Mouse (Mus musculus) testis, adult 2 months (tissue): ENCODE measurements around the gene Tjp3. TPM values are rescaled to one million over a fixed set of nuclear protein-coding genes. Genes with fewer than 3 reads are reported as not detected.

Experiments
- H3K27ac ChIP-seq: fragments of 200-500 bp; 2 replicates; pipeline ENCODE4 v1.5.1; 2012; ENCODE audit warnings: low read depth, low read length; ENCODE audit not compliant: control insufficient read depth, insufficient read depth
- H3K27me3 ChIP-seq: fragments of 200-500 bp; 2 replicates; pipeline ENCODE4 v1.6.1; 2012; ENCODE audit warnings: mild to moderate bottlenecking, low read length, moderate library complexity; ENCODE audit not compliant: control insufficient read depth, insufficient read depth
- H3K36me3 ChIP-seq: fragments of 200-500 bp; 2 replicates; pipeline ENCODE4 v1.6.1; 2012; ENCODE audit warnings: mild to moderate bottlenecking, low read length; ENCODE audit not compliant: control insufficient read depth, insufficient read depth
- H3K4me1 ChIP-seq: fragments of 200-500 bp; 2 replicates; pipeline ENCODE4 v1.6.1; 2012; ENCODE audit warnings: low read length; ENCODE audit not compliant: control insufficient read depth, insufficient read depth
- H3K4me3 ChIP-seq: fragments of 200-500 bp; 2 replicates; pipeline ENCODE4 v1.5.1; 2012; ENCODE audit warnings: low read depth, mild to moderate bottlenecking, low read length, moderate library complexity, mixed read lengths; ENCODE audit not compliant: control insufficient read depth
- CTCF ChIP-seq: fragments of 200-500 bp; IDR thresholded peaks from 2 replicates; pipeline ENCODE4 v1.5.1; 2012; ENCODE audit warnings: low read depth, mild to moderate bottlenecking, inconsistent platforms, low read length, moderate library complexity; ENCODE audit not compliant: control insufficient read depth, insufficient read depth, insufficient replicate concordance
- POLR2A ChIP-seq: fragments of 200-500 bp; IDR thresholded peaks from 2 replicates; pipeline ENCODE4 v1.6.1; 2012; ENCODE audit warnings: low read depth, mild to moderate bottlenecking, inconsistent platforms, low read length, moderate library complexity; ENCODE audit not compliant: control insufficient read depth
- polyA plus RNA-seq: library from polyadenylated mRNA; depleted of rRNA; stranded (reverse); fragments of >200 nt; gene quantifications from 2 replicates; pipeline ENCODE4 v1.2.3, GENCODE M21; 2012

Tjp3 gene
- polyA plus RNA-seq, 1 experiment: 0.56 TPM

GRCm38 (mm10) chr10:81238618-81239017 is 52.8 kb downstream of the Tjp3 start:
- Histone ChIP-seq H3K36me3 (no peaks in the 10 kb centered on the region), H3K27ac (no peak overlapping the region), H3K4me3 (no peak overlapping the region), H3K4me1 (peaks cover 7% of the 10 kb centered on the region), H3K27me3 (no peaks in the 10 kb centered on the region)
- TF ChIP-seq POLR2A (no peak), CTCF (no peak)

- TF ChIP-seq POLR2A (no peak), CTCF (no peak)
- peaks cover 15% of the 10 kb centered on the region for H3K4me1 ChIP-seq
- no peak overlapping the region for H3K4me3 ChIP-seq
- no peak overlapping the region for H3K27ac ChIP-seq
- no peaks in the 10 kb centered on the region for H3K36me3 ChIP-seq
- no peaks in the 10 kb centered on the region for H3K27me3 ChIP-seq
Measured at GRCm38 (mm10) chr10:81236471-81237268, 54.7 kb downstream of the Tjp3 start.

- peaks cover 8% of the 10 kb centered on the region for H3K4me1 ChIP-seq
- TF ChIP-seq CTCF (no peak), POLR2A (no peak)
- no peaks in the 10 kb centered on the region for H3K27me3 ChIP-seq
- H3K36me3 ChIP-seq: no peaks in the 10 kb centered on the region
- no peak overlapping the region for H3K4me3 ChIP-seq
- no peak overlapping the region for H3K27ac ChIP-seq
Measured at GRCm38 (mm10) chr10:81234206-81234605, 57.2 kb downstream of the Tjp3 start.

GRCm38 (mm10) chr10:81233226-81233585 is 58.2 kb downstream of the Tjp3 start:
- H3K4me1 ChIP-seq: peaks cover 8% of the 10 kb centered on the region
- peak overlapping the region; percentile 85 for H3K4me3 ChIP-seq
- H3K36me3 ChIP-seq: no peaks in the 10 kb centered on the region
- TF ChIP-seq POLR2A (no peak), CTCF (no peak)
- H3K27ac ChIP-seq: no peak overlapping the region
- H3K27me3 ChIP-seq: no peaks in the 10 kb centered on the region

- Histone ChIP-seq H3K36me3 (no peaks in the 10 kb centered on the region), H3K27ac (no peak within 1 kb of the TSS), H3K4me3 (peak within 1 kb of the TSS; percentile 85), H3K4me1 (peaks cover 8% of the 10 kb centered on the region), H3K27me3 (no peaks in the 10 kb centered on the region)
- TF ChIP-seq POLR2A: peak; percentile 67
- TF ChIP-seq CTCF: no peak
Measured at GRCm38 (mm10) chr10:81232580-81233225, 58.7 kb downstream of the Tjp3 start, which contains the start of gene Zfr2. Gene Zfr2 (plus strand): TSS chr10:81233155.

GRCm38 (mm10) chr10:81231436-81231835 is 59.9 kb downstream of the Tjp3 start:
- peaks cover 8% of the 10 kb centered on the region for H3K4me1 ChIP-seq
- no peaks in the 10 kb centered on the region for H3K27me3 ChIP-seq
- no peak overlapping the region for H3K27ac ChIP-seq
- TF ChIP-seq CTCF (no peak), POLR2A (no peak)
- no peaks in the 10 kb centered on the region for H3K36me3 ChIP-seq
- no peak overlapping the region for H3K4me3 ChIP-seq
